Mouse (Mus musculus) ES-Bruce4 (cell line): ENCODE results near the gene Cfdp1. TPM values are rescaled to one million over a fixed set of nuclear protein-coding genes. Genes with fewer than 3 reads are reported as not detected.
"Not testable (repeated sequence)": the region's sequence is repeated elsewhere in the genome, so short reads cannot be mapped to it uniquely, and the experiment has no call there.

Experiments used
- H3K27ac ChIP-seq: 2 replicates; pipeline ENCODE4 v1.5.1; 2012; ENCODE audit warnings: low read length, inconsistent platforms; ENCODE audit not compliant: insufficient read depth
- H3K27me3 ChIP-seq: 2 replicates; pipeline ENCODE4 v1.6.1; 2012; ENCODE audit warnings: mild to moderate bottlenecking, low read length, inconsistent platforms; ENCODE audit not compliant: control insufficient read depth, poor library complexity, insufficient read depth, severe bottlenecking
- H3K36me3 ChIP-seq: 2 replicates; pipeline ENCODE4 v1.6.1; 2012; ENCODE audit warnings: inconsistent platforms, mild to moderate bottlenecking, low read length, moderate library complexity; ENCODE audit not compliant: control insufficient read depth, poor library complexity, insufficient read depth, severe bottlenecking
- H3K4me1 ChIP-seq: one replicate; pipeline ENCODE4 v1.8.1; 2011; ENCODE audit warnings: low read length; ENCODE audit not compliant: control insufficient read depth, insufficient read depth
- H3K4me3 ChIP-seq: 2 replicates; pipeline ENCODE4 v1.5.1; 2011; ENCODE audit warnings: low read depth, mild to moderate bottlenecking, low read length
- H3K9ac ChIP-seq: 2 replicates; pipeline ENCODE4 v1.6.1; 2012; ENCODE audit warnings: low read depth, mild to moderate bottlenecking, inconsistent platforms; ENCODE audit not compliant: poor library complexity, severe bottlenecking
- H3K9me3 ChIP-seq: replicated peaks from 2 replicates; pipeline ENCODE4 v1.6.1; 2012; ENCODE audit warnings: mild to moderate bottlenecking, low read length, inconsistent platforms; ENCODE audit not compliant: control insufficient read depth, poor library complexity, insufficient read depth, severe bottlenecking
- CTCF ChIP-seq: IDR thresholded peaks from one replicate; pipeline ENCODE4 v1.8.1; 2011; ENCODE audit warnings: low read depth, low read length
- EP300 ChIP-seq: IDR thresholded peaks from 2 replicates; pipeline ENCODE4 v1.6.1; 2011; ENCODE audit warnings: low read depth, low read length; ENCODE audit not compliant: insufficient read depth
- POLR2A ChIP-seq: IDR thresholded peaks from one replicate; pipeline ENCODE4 v1.8.1; 2011; ENCODE audit warnings: low read length; ENCODE audit not compliant: insufficient read depth
- polyA plus RNA-seq: library from polyadenylated mRNA; stranded (reverse); fragments of >200 nt; gene quantifications from 2 replicates; pipeline ENCODE4 v1.2.4, GENCODE M21; 2011; ENCODE audit warnings: low read depth; ENCODE audit not compliant: missing spikeins, insufficient read depth, insufficient read length

The Cfdp1 gene
- polyA plus RNA-seq, 1 experiment, result 265 TPM

DNA sequence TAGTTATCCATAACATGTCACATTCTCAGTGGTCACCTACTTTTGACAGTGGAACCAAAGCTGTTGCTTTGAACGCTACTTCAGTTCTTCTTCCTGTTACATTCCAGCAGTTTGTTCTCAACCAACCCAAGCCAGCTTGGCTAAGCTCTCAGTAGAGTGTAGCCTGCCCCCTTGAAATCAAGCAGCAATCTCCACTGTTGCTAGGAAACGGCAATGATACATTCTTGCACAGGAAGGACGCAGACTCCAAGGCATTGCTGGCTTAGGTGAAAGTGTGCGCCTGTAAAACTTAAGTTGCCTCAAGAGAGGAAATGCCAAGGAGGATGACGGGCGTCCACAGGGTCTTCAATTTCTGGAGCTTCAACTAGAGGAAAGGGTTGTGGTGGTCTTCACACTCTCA lies 11.8 kb upstream of the Cfdp1 start:
- no peaks in the 10 kb centered on the region for H3K27me3 ChIP-seq
- H3K27ac ChIP-seq, result no peak overlapping the region
- H3K4me3 ChIP-seq, result no peak overlapping the region
- H3K4me1 ChIP-seq, result no peaks in the 10 kb centered on the region
- no peak overlapping the region for H3K9ac ChIP-seq
- TF ChIP-seq POLR2A (no peak), CTCF (no peak), EP300 (no peak)
- H3K9me3 ChIP-seq, result peaks cover 3% of the 10 kb centered on the region; the same call in 1 of the 2 replicates
- H3K36me3 ChIP-seq, result peaks cover 38% of the 10 kb centered on the region

DNA sequence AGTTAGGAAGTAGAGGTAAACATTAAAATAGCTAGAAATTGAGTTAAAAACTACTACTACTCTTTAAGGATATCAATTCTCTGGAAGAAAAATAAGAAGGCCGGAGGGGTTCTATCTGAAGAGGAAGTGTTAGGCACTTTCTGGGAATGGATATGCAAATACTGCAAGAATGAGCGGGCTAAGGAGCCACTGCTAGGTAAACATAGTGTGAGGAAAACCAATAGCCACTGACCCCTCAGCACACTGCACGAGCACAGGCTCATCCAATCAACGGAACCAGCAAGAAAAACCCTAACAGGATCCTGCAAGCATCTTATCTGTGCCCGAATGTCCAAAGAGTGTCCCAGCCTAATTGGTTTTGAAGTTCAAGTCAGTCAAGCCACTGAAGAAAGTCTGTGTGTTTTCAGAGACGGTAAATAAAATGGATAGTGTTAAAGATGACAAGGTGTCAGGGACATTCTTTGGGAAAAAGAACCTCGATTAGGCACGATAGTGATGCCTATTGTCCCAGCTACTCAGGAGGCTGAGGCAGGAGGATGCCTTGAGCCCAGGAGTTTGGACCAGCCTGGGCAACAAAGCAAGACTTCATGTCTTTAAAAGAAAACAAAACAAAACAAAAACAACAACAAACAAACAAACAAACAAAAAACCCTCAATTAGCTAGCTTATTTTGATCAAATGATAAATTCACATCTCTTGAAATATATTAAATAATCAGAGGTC lies 11.2 kb upstream of the Cfdp1 start:
- no peaks in the 10 kb centered on the region for H3K27me3 ChIP-seq
- H3K27ac ChIP-seq, result no peak overlapping the region
- no peak overlapping the region for H3K4me3 ChIP-seq
- peaks cover 38% of the 10 kb centered on the region for H3K36me3 ChIP-seq
- peaks cover 3% of the 10 kb centered on the region; the same call in 1 of the 2 replicates for H3K9me3 ChIP-seq
- no peak overlapping the region for H3K9ac ChIP-seq
- no peaks in the 10 kb centered on the region for H3K4me1 ChIP-seq
- TF ChIP-seq EP300, result no peak
- TF ChIP-seq CTCF, result no peak
- TF ChIP-seq POLR2A, result no peak

DNA sequence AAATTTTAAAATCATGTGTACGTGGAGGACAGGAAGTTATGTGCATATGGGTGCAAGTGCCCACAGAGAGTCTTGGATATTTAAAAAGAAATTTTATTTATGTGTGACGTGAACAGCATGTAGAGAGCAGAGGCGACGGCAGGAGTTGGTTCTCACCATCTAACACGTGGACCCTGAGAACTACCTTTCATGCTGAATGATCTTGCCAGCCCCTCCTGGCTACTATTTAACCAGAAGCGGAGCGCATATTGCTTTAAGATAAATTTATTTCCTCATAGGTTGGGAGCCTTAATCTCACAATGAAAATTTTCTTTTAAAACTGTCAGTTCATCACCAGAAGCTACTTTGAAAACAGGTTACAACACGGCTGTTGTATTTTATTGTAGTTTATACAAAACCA lies 10.6 kb upstream of the Cfdp1 start:
- H3K27me3 ChIP-seq, result no peaks in the 10 kb centered on the region
- no peak for TF ChIP-seq POLR2A
- no peak for TF ChIP-seq EP300
- TF ChIP-seq CTCF, result no peak
- H3K36me3 ChIP-seq, result peaks cover 38% of the 10 kb centered on the region
- no peak overlapping the region for H3K9ac ChIP-seq
- peaks cover 3% of the 10 kb centered on the region; the same call in 1 of the 2 replicates for H3K9me3 ChIP-seq
- no peak overlapping the region for H3K4me3 ChIP-seq
- no peaks in the 10 kb centered on the region for H3K4me1 ChIP-seq
- H3K27ac ChIP-seq, result no peak overlapping the region

DNA sequence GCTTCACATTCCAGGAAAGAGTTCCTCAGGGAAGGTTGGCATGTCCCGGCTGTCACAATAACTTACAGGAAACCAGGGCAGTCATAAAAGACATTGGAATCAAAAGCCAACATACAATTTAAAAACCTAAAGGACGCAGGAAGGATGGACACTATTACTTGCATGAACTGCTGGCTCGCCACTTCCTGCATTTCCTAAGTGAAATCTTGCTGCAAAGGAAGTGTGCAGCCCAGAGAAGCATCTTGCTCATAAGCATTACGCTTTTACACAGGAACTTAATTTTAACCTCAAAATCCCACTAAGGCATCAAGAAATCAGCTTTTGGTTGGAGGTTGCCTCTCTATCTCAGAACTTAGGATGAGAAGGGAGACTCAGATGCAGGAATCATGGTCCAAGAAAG lies 9.2 kb upstream of the Cfdp1 start:
- Histone ChIP-seq H3K4me3 (no peak overlapping the region), H3K27me3 (no peaks in the 10 kb centered on the region), H3K36me3 (peaks cover 33% of the 10 kb centered on the region), H3K9me3 (peaks cover 3% of the 10 kb centered on the region; the same call in 1 of the 2 replicates), H3K27ac (no peak overlapping the region), H3K9ac (no peak overlapping the region), H3K4me1 (no peaks in the 10 kb centered on the region)
- no peak for TF ChIP-seq EP300
- TF ChIP-seq POLR2A, result no peak
- no peak for TF ChIP-seq CTCF

DNA sequence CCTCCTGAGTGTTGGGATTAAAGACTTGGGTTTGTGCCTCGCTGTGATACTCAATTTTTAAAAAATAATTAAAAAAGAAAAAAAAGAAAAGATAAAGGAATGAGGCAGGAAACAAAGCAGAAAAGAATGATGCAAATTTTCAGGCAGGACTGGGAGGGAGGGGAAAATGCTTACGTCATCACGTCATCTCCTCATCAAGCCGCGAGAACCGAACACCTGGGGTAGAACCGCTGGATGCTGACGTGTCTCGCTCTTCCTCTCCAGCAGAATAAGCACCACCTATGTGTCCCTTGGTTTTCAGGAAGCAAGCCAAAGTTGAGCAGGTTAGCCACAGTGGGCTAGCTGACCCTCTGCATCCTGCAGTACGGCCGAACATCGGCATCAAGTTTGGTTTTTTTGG lies 1.9 kb upstream of the Cfdp1 start:
- H3K27ac ChIP-seq, result peak overlapping the region; percentile 74
- peak overlapping the region; percentile 39 for H3K9ac ChIP-seq
- H3K36me3 ChIP-seq, result peaks cover 9% of the 10 kb centered on the region
- H3K9me3 ChIP-seq, result no peaks in the 10 kb centered on the region
- no peaks in the 10 kb centered on the region for H3K4me1 ChIP-seq
- TF ChIP-seq CTCF (no peak), POLR2A (peak; percentile 48)
- H3K4me3 ChIP-seq, result peak overlapping the region; percentile 89
- no peaks in the 10 kb centered on the region for H3K27me3 ChIP-seq

DNA sequence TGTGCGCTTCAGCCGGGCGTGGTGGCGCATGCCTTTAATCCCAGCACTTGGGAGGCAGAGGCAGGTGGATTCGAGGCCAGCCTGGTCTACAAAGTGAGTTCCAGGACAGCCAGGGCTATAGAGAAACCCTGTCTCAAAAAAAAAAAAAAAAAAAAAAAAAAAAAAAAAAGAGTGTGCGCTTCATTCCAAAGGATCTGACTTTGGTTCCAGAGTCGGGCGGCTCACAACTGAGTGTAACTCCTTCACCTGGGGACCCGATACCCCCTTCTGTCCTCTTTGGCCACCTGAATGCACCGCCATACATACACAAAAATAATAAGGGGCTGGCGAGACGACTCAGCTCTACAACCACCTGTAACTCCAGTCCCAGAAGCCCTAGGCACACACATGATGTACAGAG lies 872 bp downstream of the Cfdp1 start:
- not testable (repeated sequence) for H3K9me3 ChIP-seq, H3K27ac ChIP-seq, H3K4me1 ChIP-seq, H3K27me3 ChIP-seq
- H3K4me3 ChIP-seq, result peak overlapping the region; percentile 74
- peak overlapping the region; percentile 64 for H3K9ac ChIP-seq
- peaks cover 13% of the 10 kb centered on the region for H3K36me3 ChIP-seq
